Mouse (Mus musculus) left cerebral cortex, postnatal 4 days (tissue): ENCODE results near the gene Ccdc7a. TPM values are rescaled to one million over a fixed set of nuclear protein-coding genes. Genes with fewer than 3 reads are reported as not detected.

ENCODE experiments used
- DNase-seq: peaks from one replicate; pipeline ENCODE4 v3.0.0-alpha.2; 2022
- intact Hi-C: fragments of 180-260 bp; cut with DNase I; formaldehyde crosslinking; loops from one replicate; pipeline ENCODE4 v1.15.1; 2025
- total RNA-seq, 2 experiments: library from RNA; stranded (reverse); gene quantifications; 2 replicates each; pipeline ENCODE4 v1.2.3; 2021

Ccdc7a gene
- total RNA-seq, 2 experiments from 2014 or later, result not detected

GRCm38 (mm10) chr8:128688679-128689078 is 376.6 kb downstream of the Ccdc7a start:
- intact Hi-C loops, result no loop called here

GRCm38 (mm10) chr8:128686429-128686990 is 378.8 kb downstream of the Ccdc7a start:
- DNase-seq, result no peak
- intact Hi-C loops, result no loop called here

More at GRCm38 (mm10) chr8:128688679-128689078, 376.6 kb downstream of the Ccdc7a start:
- no peak for DNase-seq

GRCm38 (mm10) chr8:128685507-128686428 is 379.5 kb downstream of the Ccdc7a start, which contains the start of gene Itgb1:
Gene Itgb1 (plus strand): TSS chr8:128685654.
- peak; percentile 99 for DNase-seq
- intact Hi-C loops, result no loop called here

GRCm38 (mm10) chr8:128684609-128685506 is 380.5 kb downstream of the Ccdc7a start:
- peak; percentile 57 for DNase-seq
- intact Hi-C loops, result no loop called here

Other genes with a start within 250 kb of the Ccdc7a start
- gene Ccdc7b, start 1.6 kb upstream of the Ccdc7a start, total RNA-seq, result not detected
- gene Gm10999, start 66.1 kb upstream of the Ccdc7a start, total RNA-seq, result not detected
- gene 2610044O15Rik8, start 168.9 kb upstream of the Ccdc7a start, total RNA-seq, result 10 to 100 TPM; 16.0 to 17.3 TPM